Mouse (Mus musculus) hindbrain, embryonic 11.5 days (tissue): ENCODE data around the gene Lsp1. TPM values are rescaled to one million over a fixed set of nuclear protein-coding genes. Genes with fewer than 3 reads are reported as not detected.

Experiments
- ATAC-seq: fragments of 200-750 bp; cut with Nextera tagmentation; 2 replicates; pipeline ENCODE4 v1.8.0; 2017; ENCODE audit warnings: mild to moderate bottlenecking, moderate TSS enrichment, moderate library complexity; ENCODE audit not compliant: low FRiP score
- DNase-seq: peaks from one replicate; pipeline ENCODE4 v3.0.0-alpha.2; 2015; ENCODE audit warnings: low spot score
- H3K27ac ChIP-seq: fragments of 300-500 bp; sonication (generic); 2 replicates; pipeline ENCODE4 v1.5.1; 2014; ENCODE audit warnings: mild to moderate bottlenecking, low read depth, low read length
- H3K27me3 ChIP-seq: fragments of 300-500 bp; sonication (generic); 2 replicates; pipeline ENCODE4 v1.6.1; 2014; ENCODE audit warnings: mild to moderate bottlenecking, low read length, moderate library complexity, mixed read lengths; ENCODE audit not compliant: control insufficient read depth, insufficient read depth
- H3K36me3 ChIP-seq: fragments of 300-500 bp; sonication (generic); 2 replicates; pipeline ENCODE4 v1.6.1; 2014; ENCODE audit warnings: mild to moderate bottlenecking, low read length, moderate library complexity, mixed read lengths; ENCODE audit not compliant: control insufficient read depth, insufficient read depth
- H3K4me1 ChIP-seq: fragments of 300-500 bp; sonication (generic); replicated peaks from 2 replicates; pipeline ENCODE4 v1.6.1; 2014; ENCODE audit warnings: low read length, mixed read lengths; ENCODE audit not compliant: control insufficient read depth, insufficient read depth
- H3K4me2 ChIP-seq: fragments of 300-500 bp; sonication (generic); replicated peaks from 2 replicates; pipeline ENCODE4 v1.6.1; 2014; ENCODE audit warnings: mild to moderate bottlenecking, low read depth, low read length
- H3K4me3 ChIP-seq: fragments of 300-500 bp; sonication (generic); 2 replicates; pipeline ENCODE4 v1.5.1; 2014; ENCODE audit warnings: low read depth, low read length
- H3K9ac ChIP-seq: fragments of 300-500 bp; sonication (generic); 2 replicates; pipeline ENCODE4 v1.6.1; 2014; ENCODE audit warnings: low read depth, low read length
- H3K9me3 ChIP-seq: fragments of 300-500 bp; sonication (generic); 2 replicates; pipeline ENCODE4 v1.6.1; 2016; ENCODE audit warnings: low read length; ENCODE audit not compliant: control insufficient read depth
- WGBS: fragments of 180-500 bp; shearing (Covaris S2); extraction: QIAGEN DNeasy Blood & Tissue Kit; methylation state at CpG from one replicate; pipeline ENCODE4 v1.1.7; 2014; 5-methylcytosine and 5-hydroxymethylcytosine counted together
- polyA plus RNA-seq: library from polyadenylated mRNA; unstranded; fragments of >200 nt; fragmentation: Nextera tagmentation; extraction: Ambion mirVana; gene quantifications from 2 replicates; pipeline ENCODE4 v1.2.1, GENCODE M21; 2014

Lsp1 gene
- polyA plus RNA-seq, 1 experiment from 2014 or later = 16.1 TPM

DNA sequence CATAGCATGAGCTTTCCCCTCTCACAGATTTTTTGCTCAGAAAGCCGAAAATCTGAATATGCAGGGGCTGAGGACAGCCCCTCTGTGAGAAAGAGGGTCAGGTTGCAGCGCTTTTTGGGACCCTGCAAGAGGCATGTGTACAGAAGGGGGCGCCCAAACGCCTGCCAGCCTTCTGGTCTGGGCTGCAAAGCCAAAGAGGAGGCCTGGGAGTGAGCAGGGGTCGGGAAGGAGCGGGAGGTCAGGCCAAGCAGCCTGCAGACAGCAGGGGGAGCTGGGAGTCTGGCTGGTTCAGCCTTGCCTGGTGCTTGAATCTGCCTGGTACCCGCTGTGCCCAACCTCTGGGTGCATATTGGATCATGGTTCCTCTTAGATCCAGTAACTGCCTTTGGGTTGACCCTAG is 32.4 kb upstream of the Lsp1 start:
- H3K4me1 ChIP-seq = no peaks in the 10 kb centered on the region
- ATAC-seq = no peak
- no peak overlapping the region for H3K4me3 ChIP-seq
- no peak overlapping the region for H3K4me2 ChIP-seq
- H3K9ac ChIP-seq = no peak overlapping the region
- H3K27me3 ChIP-seq = no peaks in the 10 kb centered on the region
- H3K27ac ChIP-seq = no peak overlapping the region
- 2% methylated on average over 7 of the region's 7 CpGs for WGBS
- DNase-seq = peak; percentile 76
- no peaks in the 10 kb centered on the region for H3K9me3 ChIP-seq
- H3K36me3 ChIP-seq = no peaks in the 10 kb centered on the region

DNA sequence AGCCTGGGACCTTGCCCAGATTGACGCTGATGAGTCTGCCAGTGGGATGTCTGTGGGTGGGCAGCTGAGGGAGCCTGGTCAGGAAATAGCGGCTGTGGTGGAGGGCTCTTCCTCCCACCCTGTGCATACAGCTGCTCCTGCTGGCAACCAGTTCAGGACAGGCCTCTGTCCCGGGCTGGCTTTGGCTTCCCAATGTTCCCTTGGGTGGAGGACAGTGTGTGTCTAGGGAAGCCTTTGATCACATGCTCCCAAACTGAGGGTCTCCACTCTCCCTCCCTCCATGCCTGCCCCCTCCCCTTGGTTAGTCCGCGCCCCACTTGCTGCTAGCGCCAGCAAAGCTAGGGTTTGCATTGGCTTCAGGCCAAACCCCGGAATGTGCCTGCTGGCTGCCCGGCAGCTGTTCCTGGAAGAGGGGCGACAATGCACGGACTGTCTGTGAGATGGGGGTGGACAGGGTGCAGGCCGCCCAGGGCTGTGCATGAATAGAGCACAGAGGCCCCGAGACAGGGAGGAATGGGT is 30.4 kb upstream of the Lsp1 start:
- H3K36me3 ChIP-seq = no peaks in the 10 kb centered on the region
- H3K9me3 ChIP-seq = no peaks in the 10 kb centered on the region
- H3K4me2 ChIP-seq = no peak overlapping the region
- no peak overlapping the region for H3K9ac ChIP-seq
- DNase-seq = no peak
- no peaks in the 10 kb centered on the region for H3K4me1 ChIP-seq
- 62% methylated on average over 12 of the region's 12 CpGs for WGBS
- ATAC-seq = no peak
- 0 out of 2 replicates have a peak overlapping the region, but pooled peaks have one; percentile 10 for H3K27ac ChIP-seq
- no peak overlapping the region for H3K4me3 ChIP-seq
- H3K27me3 ChIP-seq = no peaks in the 10 kb centered on the region

DNA sequence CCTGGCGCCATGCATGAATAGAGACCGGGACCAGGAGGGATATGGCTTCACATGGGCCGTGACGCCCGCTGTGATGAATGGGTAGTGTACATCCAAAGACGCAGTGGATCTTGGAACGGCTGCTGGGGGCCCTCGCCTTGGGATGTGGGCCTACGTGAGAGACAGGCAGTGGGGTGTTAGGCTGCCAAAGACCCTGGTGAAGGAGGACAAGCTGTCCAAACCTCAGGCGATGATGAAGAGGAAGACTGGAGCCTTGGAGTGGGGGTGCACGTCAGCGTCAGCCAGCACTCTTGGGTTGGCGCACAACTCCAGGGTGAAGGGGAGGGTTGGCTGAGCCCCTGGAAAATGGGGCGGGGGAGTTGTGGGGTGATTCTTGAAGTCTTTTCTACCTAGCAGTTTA is 29.5 kb upstream of the Lsp1 start:
- no peaks in the 10 kb centered on the region for H3K27me3 ChIP-seq
- no peak overlapping the region for H3K27ac ChIP-seq
- H3K4me3 ChIP-seq = no peak overlapping the region
- 94% methylated on average over 14 of the region's 14 CpGs for WGBS
- no peak overlapping the region for H3K4me2 ChIP-seq
- ATAC-seq = no peak
- no peak overlapping the region for H3K9ac ChIP-seq
- H3K9me3 ChIP-seq = no peaks in the 10 kb centered on the region
- no peaks in the 10 kb centered on the region for H3K36me3 ChIP-seq
- DNase-seq = no peak
- H3K4me1 ChIP-seq = no peaks in the 10 kb centered on the region

DNA sequence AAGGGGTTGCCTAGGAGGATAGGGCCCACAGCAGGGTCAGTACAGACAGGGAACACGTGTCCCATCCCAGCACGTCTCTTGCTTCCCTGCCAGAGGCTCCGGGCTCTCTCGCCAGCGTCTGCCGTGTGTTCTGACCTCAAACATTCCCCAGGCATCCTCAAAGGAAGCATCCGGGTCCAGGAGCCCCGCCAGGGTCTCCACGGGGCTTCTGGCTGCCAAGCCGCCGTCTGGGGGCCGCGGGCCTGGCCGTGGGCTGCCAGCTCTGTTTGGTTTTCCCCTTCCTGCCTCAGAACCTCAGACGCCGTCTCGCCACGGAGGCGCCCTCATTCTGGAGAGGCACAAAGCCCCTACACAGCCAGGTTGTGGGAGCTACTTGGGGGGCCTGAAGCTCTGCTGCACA is 27.0 kb upstream of the Lsp1 start:
- DNase-seq (no peak), ATAC-seq (no peak)
- H3K9ac ChIP-seq = no peak overlapping the region
- H3K27me3 ChIP-seq = no peaks in the 10 kb centered on the region
- H3K4me1 ChIP-seq = no peaks in the 10 kb centered on the region
- no peak overlapping the region for H3K4me3 ChIP-seq
- H3K4me2 ChIP-seq = no peak overlapping the region
- H3K9me3 ChIP-seq = no peaks in the 10 kb centered on the region
- 41% methylated on average over 19 of the region's 19 CpGs for WGBS
- H3K27ac ChIP-seq = no peak overlapping the region
- no peaks in the 10 kb centered on the region for H3K36me3 ChIP-seq

DNA sequence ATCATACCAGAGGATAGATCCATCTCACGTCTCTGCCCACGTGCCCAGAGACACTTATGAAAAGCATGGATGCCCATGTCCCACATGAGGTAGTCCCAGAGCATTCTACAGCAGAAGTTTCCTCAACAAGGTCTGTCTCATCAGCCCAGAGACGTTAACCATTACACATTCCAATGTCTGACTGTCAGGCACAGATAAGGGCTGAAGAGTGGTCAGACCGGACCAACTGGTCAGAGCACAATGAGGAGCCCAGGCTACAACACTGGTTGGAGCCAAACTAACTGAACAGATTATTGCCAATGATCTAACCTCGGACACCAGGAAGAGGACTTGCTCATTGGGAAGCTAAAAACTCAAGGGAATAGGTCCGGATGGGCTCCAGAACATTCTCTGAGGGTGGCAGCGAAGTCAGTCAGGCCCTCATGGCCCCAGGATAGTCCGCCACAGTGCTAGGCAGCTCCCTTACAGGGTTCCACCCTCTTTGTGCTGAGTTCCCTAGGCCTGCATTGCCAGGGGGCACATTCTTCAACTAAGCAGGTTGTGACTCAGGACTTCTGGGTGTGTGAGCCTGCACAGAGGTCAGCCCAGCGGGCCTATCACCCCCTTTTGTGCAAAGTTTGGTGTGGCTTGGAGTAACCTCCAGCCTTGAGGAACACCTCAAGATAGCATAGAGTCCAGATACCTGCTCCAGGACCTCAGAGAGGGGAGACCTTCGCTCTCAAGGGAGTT is 26.3 kb upstream of the Lsp1 start, which contains the start of gene Syt8:
Gene Syt8, plus strand, starts transcription at position 714 of the 729 bp plus-strand sequence.
- H3K27me3 ChIP-seq = no peaks in the 10 kb centered on the region
- ATAC-seq = no peak
- no peak within 1 kb of the TSS for H3K4me3 ChIP-seq
- H3K4me2 ChIP-seq = no peak within 1 kb of the TSS
- H3K9me3 ChIP-seq = no peaks in the 10 kb centered on the region
- DNase-seq = no peak
- no peaks in the 10 kb centered on the region for H3K4me1 ChIP-seq
- H3K9ac ChIP-seq = no peak within 1 kb of the TSS
- WGBS = 86% methylated on average over 10 of the region's 10 CpGs
- H3K36me3 ChIP-seq = no peaks in the 10 kb centered on the region
- no peak within 1 kb of the TSS for H3K27ac ChIP-seq

DNA sequence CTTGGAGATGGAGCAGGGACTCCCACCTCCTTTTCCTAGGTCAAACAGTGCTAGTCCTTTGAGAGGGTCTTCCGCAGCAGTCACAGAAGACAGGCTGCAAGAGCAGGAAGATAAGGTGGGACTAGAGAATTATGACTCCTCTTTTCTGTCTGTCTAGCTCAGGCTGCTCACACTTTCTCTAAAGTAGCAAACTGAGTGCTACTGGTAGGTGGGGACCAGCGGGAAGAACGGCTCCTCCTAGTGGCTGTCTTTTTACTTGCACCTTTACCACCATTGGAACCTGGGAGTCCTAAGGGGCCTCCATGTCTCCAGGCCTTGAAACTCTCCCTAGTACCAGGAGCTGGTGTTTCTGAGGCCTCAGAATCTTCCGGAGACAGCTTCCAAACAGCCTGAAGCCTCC is 25.1 kb upstream of the Lsp1 start:
- H3K4me2 ChIP-seq = no peak overlapping the region
- WGBS = 23% methylated on average over 4 of the region's 4 CpGs

DNA sequence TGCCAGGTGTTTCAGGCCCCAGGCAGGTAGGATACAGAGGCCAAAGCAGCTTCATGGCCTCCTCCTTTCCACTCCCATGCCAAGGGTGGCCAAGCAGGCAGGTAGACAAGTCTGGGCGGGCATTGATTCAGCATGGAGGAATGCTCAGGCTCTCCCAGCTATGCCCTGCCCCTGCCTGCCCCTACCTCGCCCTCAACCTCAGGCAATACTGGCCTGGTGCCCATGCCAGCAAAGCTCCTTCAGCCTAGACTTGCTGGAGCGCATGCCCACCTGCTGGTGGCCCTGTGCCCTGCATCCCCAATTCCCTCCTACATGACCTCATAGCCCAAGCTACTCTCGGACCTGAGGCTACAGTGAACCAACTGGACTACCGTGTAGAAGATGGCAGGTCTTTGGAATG is 23.3 kb upstream of the Lsp1 start:
- no peak overlapping the region for H3K9ac ChIP-seq
- no peak overlapping the region for H3K27ac ChIP-seq
- H3K27me3 ChIP-seq = no peaks in the 10 kb centered on the region
- no peaks in the 10 kb centered on the region for H3K9me3 ChIP-seq
- no peak for ATAC-seq
- H3K4me3 ChIP-seq = no peak overlapping the region
- DNase-seq = no peak
- WGBS = 81% methylated on average over 5 of the region's 5 CpGs
- no peak overlapping the region for H3K4me2 ChIP-seq
- H3K36me3 ChIP-seq = no peaks in the 10 kb centered on the region
- no peaks in the 10 kb centered on the region for H3K4me1 ChIP-seq

More for the DNA sequence above, 25.1 kb upstream of the Lsp1 start:
- DNase-seq (peak; percentile 83), ATAC-seq (no peak)
- Histone ChIP-seq H3K9ac (no peak overlapping the region), H3K4me3 (no peak overlapping the region), H3K27me3 (no peaks in the 10 kb centered on the region), H3K4me1 (no peaks in the 10 kb centered on the region), H3K9me3 (no peaks in the 10 kb centered on the region), H3K36me3 (no peaks in the 10 kb centered on the region), H3K27ac (no peak overlapping the region)

DNA sequence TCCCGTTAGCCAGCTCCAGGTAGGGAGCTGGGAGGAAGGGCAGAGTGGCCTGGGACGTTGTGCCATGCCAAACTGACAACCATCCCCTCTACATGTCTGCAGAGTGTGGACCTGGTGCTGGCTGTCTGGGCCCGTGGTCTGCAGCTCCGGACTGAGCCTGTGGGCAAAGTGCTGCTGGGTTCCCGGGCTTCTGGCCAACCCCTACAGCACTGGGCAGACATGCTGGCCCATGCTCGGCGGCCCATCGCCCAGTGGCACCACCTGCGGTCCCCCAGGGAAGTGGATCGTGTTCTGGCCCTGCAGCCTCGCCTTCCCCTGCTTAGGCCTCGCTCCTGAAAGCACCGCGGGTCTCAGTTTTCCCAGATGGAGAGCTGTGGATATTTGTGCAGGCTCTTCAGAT is 20.6 kb upstream of the Lsp1 start:
- no peak overlapping the region for H3K4me3 ChIP-seq
- WGBS = 84% methylated on average over 14 of the region's 14 CpGs
- no peak overlapping the region for H3K27ac ChIP-seq
- no peaks in the 10 kb centered on the region for H3K4me1 ChIP-seq
- no peaks in the 10 kb centered on the region for H3K27me3 ChIP-seq
- H3K9ac ChIP-seq = no peak overlapping the region
- H3K9me3 ChIP-seq = no peaks in the 10 kb centered on the region
- no peak overlapping the region for H3K4me2 ChIP-seq
- no peaks in the 10 kb centered on the region for H3K36me3 ChIP-seq
- ATAC-seq (no peak), DNase-seq (no peak)

DNA sequence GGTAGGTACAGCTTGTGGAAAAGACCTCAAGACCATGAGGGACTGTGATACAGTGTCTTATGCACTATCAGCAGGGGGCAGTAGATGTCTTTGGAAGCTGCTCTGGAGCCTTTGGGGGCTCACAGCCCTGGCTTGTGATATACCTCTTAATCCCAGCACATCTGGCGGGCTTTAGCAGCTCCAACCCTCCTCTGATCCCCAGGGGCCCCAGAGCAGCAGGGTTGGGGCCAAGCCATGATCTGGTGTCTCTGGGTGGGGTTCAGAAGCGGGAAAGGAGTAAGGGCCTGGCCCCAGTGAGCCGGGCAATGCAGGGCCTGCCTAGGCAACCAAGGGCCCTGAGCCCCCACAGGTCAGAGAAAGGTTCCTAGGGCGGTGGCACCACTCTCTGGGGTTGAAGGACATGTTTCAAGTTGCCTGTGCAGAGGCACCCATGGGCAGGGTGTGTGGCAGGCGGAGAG is 19.9 kb upstream of the Lsp1 start:
- 58% methylated on average over 5 of the region's 5 CpGs for WGBS
- no peak overlapping the region for H3K4me2 ChIP-seq
- DNase-seq = peak; percentile 72
- H3K27ac ChIP-seq = no peak overlapping the region
- no peaks in the 10 kb centered on the region for H3K36me3 ChIP-seq
- H3K4me1 ChIP-seq = no peaks in the 10 kb centered on the region
- H3K9me3 ChIP-seq = no peaks in the 10 kb centered on the region
- H3K27me3 ChIP-seq = no peaks in the 10 kb centered on the region
- no peak overlapping the region for H3K4me3 ChIP-seq
- peak; percentile 49; the same call in 1 of the 2 replicates for ATAC-seq
- 0 out of 2 replicates have a peak overlapping the region, but pooled peaks have one; percentile 7 for H3K9ac ChIP-seq
